Mouse (Mus musculus): ENCODE data around the gene Sec63. TPM values are rescaled to one million over a fixed set of nuclear protein-coding genes. Genes with fewer than 3 reads are reported as not detected.

The Sec63 gene
- polyA plus RNA-seq, 1 experiment = 22.7 TPM

- no peak for TF ChIP-seq POLR2AphosphoS2 (IDR thresholded peaks at IDR 0.05; ENCODE audit: insufficient read length, low read depth)
- TF ChIP-seq USF1 (IDR thresholded peaks at IDR 0.05; ENCODE audit: low read depth) = no peak
- TF ChIP-seq TCF12 (IDR thresholded peaks at IDR 0.05; ENCODE audit: insufficient read depth, poor library complexity, severe bottlenecking) = no peak
- TF ChIP-seq E2F4 (IDR thresholded peaks at IDR 0.05; ENCODE audit: insufficient read depth) = no peak
- no peak for TF ChIP-seq POLR2A (IDR thresholded peaks at IDR 0.05; ENCODE audit: insufficient read length, low read depth)
- TF ChIP-seq MYOD1 (IDR thresholded peaks at IDR 0.05; ENCODE audit: control insufficient read depth in 1 of 3, insufficient read length in 2 of 3, low read depth in 2 of 3) = no peak
- no peak for TF ChIP-seq SRF (IDR thresholded peaks at IDR 0.05; ENCODE audit: control insufficient read depth, insufficient read length, low read depth)
- Histone ChIP-seq H3K4me3 (no peak overlapping the region), H3K4me2 (ENCODE audit: low read depth) (no peak overlapping the region), H3K36me3 (ENCODE audit: control insufficient read depth, insufficient read depth) (no peaks in the 10 kb centered on the region), H3K27me3 (ENCODE audit: control insufficient read depth, insufficient read depth, insufficient read length) (no peaks in the 10 kb centered on the region), H3ac (ENCODE audit: control insufficient read depth, insufficient read length) (no peak overlapping the region), H3K79me2 (ENCODE audit: control insufficient read depth, insufficient read depth) (no peaks in the 10 kb centered on the region)
These were observed 87.7 kb downstream of the Sec63 start for GRCm38 (mm10) chr10:42849081-42849400.

GRCm38 (mm10) chr10:42854838-42855237 lies 93.5 kb downstream of the Sec63 start:
- Histone ChIP-seq H3ac (ENCODE audit: control insufficient read depth, insufficient read length) (no peak overlapping the region), H3K4me2 (ENCODE audit: low read depth) (no peak overlapping the region), H3K4me3 (no peak overlapping the region), H3K27me3 (ENCODE audit: control insufficient read depth, insufficient read depth, insufficient read length) (no peaks in the 10 kb centered on the region), H3K36me3 (ENCODE audit: control insufficient read depth, insufficient read depth) (no peaks in the 10 kb centered on the region), H3K79me2 (ENCODE audit: control insufficient read depth, insufficient read depth) (no peaks in the 10 kb centered on the region)
- TF ChIP-seq E2F4 (IDR thresholded peaks at IDR 0.05; ENCODE audit: insufficient read depth) (no peak), TCF3 (IDR thresholded peaks at IDR 0.05; ENCODE audit: insufficient read length, low read depth) (no peak), USF1 (IDR thresholded peaks at IDR 0.05; ENCODE audit: low read depth) (no peak), TCF12 (IDR thresholded peaks at IDR 0.05; ENCODE audit: insufficient read depth, poor library complexity, severe bottlenecking) (no peak), MYOG (IDR thresholded peaks at IDR 0.05; ENCODE audit: control insufficient read depth in 1 of 3, insufficient read depth in 1 of 3, insufficient read length in 2 of 3, low read depth in 2 of 3) (no peak), POLR2AphosphoS2 (IDR thresholded peaks at IDR 0.05; ENCODE audit: insufficient read length, low read depth) (no peak), MAX (IDR thresholded peaks at IDR 0.05; ENCODE audit: low read depth) (no peak), CEBPB (IDR thresholded peaks at IDR 0.05; ENCODE audit: insufficient read depth, poor library complexity, severe bottlenecking) (no peak), REST (IDR thresholded peaks at IDR 0.05; ENCODE audit: insufficient read depth, insufficient read length) (no peak), MYOD1 (IDR thresholded peaks at IDR 0.05; ENCODE audit: control insufficient read depth in 1 of 3, insufficient read length in 2 of 3, low read depth in 2 of 3) (no peak), POLR2A (IDR thresholded peaks at IDR 0.05; ENCODE audit: insufficient read length, low read depth) (no peak), SRF (IDR thresholded peaks at IDR 0.05; ENCODE audit: control insufficient read depth, insufficient read length, low read depth) (no peak)

DNA sequence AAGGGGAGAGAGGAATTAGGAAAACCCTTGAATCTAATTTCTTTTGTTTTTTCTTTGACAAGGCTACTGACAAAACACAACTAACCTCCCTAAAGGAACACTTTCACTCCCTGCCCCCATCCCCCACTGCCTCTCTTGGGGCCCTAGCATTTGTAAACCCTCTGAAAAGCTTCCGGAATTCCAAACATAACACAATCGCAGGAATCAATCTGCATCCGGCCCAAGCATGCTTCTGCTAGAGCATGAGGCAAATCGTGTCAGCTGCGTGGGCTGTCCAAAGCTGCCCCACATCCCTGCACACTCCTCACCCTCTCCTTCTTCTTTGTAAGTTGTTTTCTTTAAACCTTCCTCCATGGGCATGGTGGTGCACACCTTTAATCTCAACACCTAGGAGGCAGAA lies 94.0 kb downstream of the Sec63 start:
- Histone ChIP-seq H3K4me2 (ENCODE audit: low read depth) (no peak overlapping the region), H3K4me3 (no peak overlapping the region), H3ac (ENCODE audit: control insufficient read depth, insufficient read length) (no peak overlapping the region), H3K36me3 (ENCODE audit: control insufficient read depth, insufficient read depth) (no peaks in the 10 kb centered on the region), H3K27me3 (ENCODE audit: control insufficient read depth, insufficient read depth, insufficient read length) (no peaks in the 10 kb centered on the region), H3K79me2 (ENCODE audit: control insufficient read depth, insufficient read depth) (no peaks in the 10 kb centered on the region)
- TF ChIP-seq POLR2A (IDR thresholded peaks at IDR 0.05; ENCODE audit: insufficient read length, low read depth) = no peak

DNA sequence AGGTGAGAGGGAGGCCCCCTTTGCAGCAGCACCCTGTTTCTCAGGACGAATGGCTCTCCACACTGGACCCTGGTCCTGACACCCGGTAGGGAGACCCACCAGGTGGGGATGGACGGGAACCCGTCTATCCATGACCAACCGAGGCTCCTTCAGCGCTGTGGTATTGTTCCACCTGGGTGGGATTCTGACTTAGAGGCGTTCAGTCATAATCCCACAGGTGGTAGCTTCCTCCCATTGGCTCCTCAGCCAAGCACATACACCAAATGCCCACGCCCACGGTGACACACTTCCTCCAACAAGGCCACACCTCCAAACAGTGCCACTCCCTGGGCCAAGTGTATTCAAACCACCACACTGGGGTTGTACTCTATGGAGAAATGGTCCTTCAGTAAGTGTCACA lies 95.3 kb downstream of the Sec63 start:
- no peak for TF ChIP-seq POLR2AphosphoS2 (IDR thresholded peaks at IDR 0.05; ENCODE audit: insufficient read length, low read depth)
- no peak for TF ChIP-seq TCF12 (IDR thresholded peaks at IDR 0.05; ENCODE audit: insufficient read depth, poor library complexity, severe bottlenecking)
- no peak for TF ChIP-seq MYOD1 (IDR thresholded peaks at IDR 0.05; ENCODE audit: control insufficient read depth in 1 of 3, insufficient read length in 2 of 3, low read depth in 2 of 3)
- TF ChIP-seq MYOG (IDR thresholded peaks at IDR 0.05; ENCODE audit: control insufficient read depth in 1 of 3, insufficient read depth in 1 of 3, insufficient read length in 2 of 3, low read depth in 2 of 3) = no peak
- no peak for TF ChIP-seq MAX (IDR thresholded peaks at IDR 0.05; ENCODE audit: low read depth)
- no peak for TF ChIP-seq SRF (IDR thresholded peaks at IDR 0.05; ENCODE audit: control insufficient read depth, insufficient read length, low read depth)
- H3ac ChIP-seq (ENCODE audit: control insufficient read depth, insufficient read length) = no peak overlapping the region
- no peaks in the 10 kb centered on the region for H3K27me3 ChIP-seq (ENCODE audit: control insufficient read depth, insufficient read depth, insufficient read length)
- H3K4me2 ChIP-seq (ENCODE audit: low read depth) = no peak overlapping the region
- no peaks in the 10 kb centered on the region for H3K36me3 ChIP-seq (ENCODE audit: control insufficient read depth, insufficient read depth)
- H3K4me3 ChIP-seq = no peak overlapping the region
- no peaks in the 10 kb centered on the region for H3K79me2 ChIP-seq (ENCODE audit: control insufficient read depth, insufficient read depth)

DNA sequence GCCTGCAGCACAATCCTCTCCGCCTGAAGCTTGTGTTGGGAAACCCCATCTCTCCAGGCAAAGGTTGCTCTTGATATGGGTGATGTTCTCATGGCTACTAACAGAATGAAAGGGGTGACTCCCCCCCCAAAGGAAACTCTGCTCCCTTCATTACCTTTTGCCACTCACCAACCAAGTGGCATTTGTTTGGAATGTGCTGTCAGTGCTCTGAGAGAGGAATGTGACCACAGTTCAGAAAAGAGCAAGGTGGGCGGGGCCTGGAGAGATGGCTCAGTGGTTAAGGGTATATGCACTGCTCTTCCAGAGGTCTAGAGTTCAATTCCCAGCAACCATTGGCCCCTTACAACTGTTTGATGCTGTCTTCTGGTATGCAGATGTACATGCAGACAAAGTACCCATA lies 95.7 kb downstream of the Sec63 start:
- Histone ChIP-seq H3K4me3 (no peak overlapping the region), H3ac (ENCODE audit: control insufficient read depth, insufficient read length) (no peak overlapping the region), H3K4me2 (ENCODE audit: low read depth) (no peak overlapping the region), H3K36me3 (ENCODE audit: control insufficient read depth, insufficient read depth) (no peaks in the 10 kb centered on the region), H3K79me2 (ENCODE audit: control insufficient read depth, insufficient read depth) (no peaks in the 10 kb centered on the region), H3K27me3 (ENCODE audit: control insufficient read depth, insufficient read depth, insufficient read length) (no peaks in the 10 kb centered on the region)
- TF ChIP-seq E2F4 (IDR thresholded peaks at IDR 0.05; ENCODE audit: insufficient read depth) = no peak
- no peak for TF ChIP-seq SRF (IDR thresholded peaks at IDR 0.05; ENCODE audit: control insufficient read depth, insufficient read length, low read depth)
- TF ChIP-seq MAX (IDR thresholded peaks at IDR 0.05; ENCODE audit: low read depth) = no peak
- TF ChIP-seq POLR2A (IDR thresholded peaks at IDR 0.05; ENCODE audit: insufficient read length, low read depth) = no peak
- no peak for TF ChIP-seq MYOD1 (IDR thresholded peaks at IDR 0.05; ENCODE audit: control insufficient read depth in 1 of 3, insufficient read length in 2 of 3, low read depth in 2 of 3)
- TF ChIP-seq MYOG (IDR thresholded peaks at IDR 0.05; ENCODE audit: control insufficient read depth in 1 of 3, insufficient read depth in 1 of 3, insufficient read length in 2 of 3, low read depth in 2 of 3) = no peak
- no peak for TF ChIP-seq TCF3 (IDR thresholded peaks at IDR 0.05; ENCODE audit: insufficient read length, low read depth)
- no peak for TF ChIP-seq CEBPB (IDR thresholded peaks at IDR 0.05; ENCODE audit: insufficient read depth, poor library complexity, severe bottlenecking)
- no peak for TF ChIP-seq POLR2AphosphoS2 (IDR thresholded peaks at IDR 0.05; ENCODE audit: insufficient read length, low read depth)
- no peak for TF ChIP-seq TCF12 (IDR thresholded peaks at IDR 0.05; ENCODE audit: insufficient read depth, poor library complexity, severe bottlenecking)
- no peak for TF ChIP-seq REST (IDR thresholded peaks at IDR 0.05; ENCODE audit: insufficient read depth, insufficient read length)
- TF ChIP-seq USF1 (IDR thresholded peaks at IDR 0.05; ENCODE audit: low read depth) = no peak

Data from myocyte (in vitro differentiated cells).